Mouse (Mus musculus): ENCODE data around the gene Ptpdc1. TPM values are rescaled to one million over a fixed set of nuclear protein-coding genes. Genes with fewer than 3 reads are reported as not detected.

The Ptpdc1 gene
- total and polyA plus RNA-seq, 3 experiments, result not detected

DNA sequence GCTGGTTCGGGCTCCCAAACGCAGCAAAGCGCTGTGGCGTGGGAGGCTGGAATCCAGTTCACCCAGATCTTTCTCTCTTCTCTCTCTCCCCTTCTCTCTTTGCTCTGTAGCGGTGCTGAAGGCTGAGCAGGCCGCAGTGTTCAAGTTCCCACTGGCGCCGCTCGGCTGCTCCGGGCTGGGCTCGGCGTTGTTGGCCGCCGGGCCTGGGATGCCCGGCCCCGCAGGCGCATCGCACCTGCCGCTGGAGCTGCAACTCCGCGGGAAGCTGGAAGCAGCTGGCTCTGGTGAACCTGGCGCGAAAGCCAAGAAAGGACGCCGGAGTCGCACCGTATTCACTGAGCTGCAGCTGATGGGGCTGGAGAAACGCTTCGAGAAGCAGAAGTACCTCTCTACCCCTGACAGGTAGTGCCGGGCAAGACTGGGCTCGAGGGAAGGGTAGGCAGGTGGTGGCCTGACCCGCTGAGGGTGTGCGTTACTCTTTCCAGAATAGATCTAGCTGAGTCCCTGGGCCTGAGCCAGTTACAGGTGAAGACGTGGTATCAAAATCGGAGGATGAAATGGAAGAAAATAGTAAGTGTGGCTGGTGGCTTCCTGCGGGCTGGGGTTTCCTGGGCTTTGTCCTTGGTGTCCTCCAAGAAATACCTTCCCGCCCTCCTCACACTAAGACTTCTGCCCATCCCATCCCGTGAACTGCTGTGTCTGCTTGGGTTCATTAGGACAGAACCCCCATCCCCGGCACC is 39.6 kb upstream of the Ptpdc1 start:
- Histone ChIP-seq H3K4me3 (replicated peaks in 1 of 3; ENCODE audit: low read depth in 2 of 3, low read length in 2 of 3, poor library complexity in 1 of 3) (no peak overlapping the region), H3K79me2 (replicated peaks; ENCODE audit: control insufficient read depth, extremely low read depth, insufficient read depth, poor library complexity, severe bottlenecking) (no peaks in the 10 kb centered on the region), H3K27me3 (replicated peaks) (peaks cover 14% of the 10 kb centered on the region), H3K9me3 (replicated peaks; ENCODE audit: low read length) (peaks cover 34% of the 10 kb centered on the region), H3K4me2 (ENCODE audit: insufficient read depth, low read depth, poor library complexity, severe bottlenecking) (no peak overlapping the region), H3K27ac (ENCODE audit: insufficient read depth, low read depth) (no peak overlapping the region), H3K9ac (ENCODE audit: insufficient read depth, low read depth) (no peak overlapping the region), H3K4me1 (ENCODE audit: control insufficient read depth in 1 of 2, insufficient read depth in 2 of 2) (no peaks in the 10 kb centered on the region), H3K36me3 (replicated peaks in 1 of 2; ENCODE audit: control insufficient read depth in 1 of 2, insufficient read depth in 1 of 2, low read length in 1 of 2) (no peaks in the 10 kb centered on the region)
- DNase-seq (ENCODE audit: extremely low read depth), result no peak
- dilution Hi-C loops (cut with MboI; ENCODE audit: extremely low pct_ligation_motif_present, extremely low pct_unique_long_range_greater_than_20kb, low sequenced_read_pairs), result no loop called here
- TF ChIP-seq MEF2A (IDR thresholded peaks at IDR 0.05; ENCODE audit: borderline replicate concordance, low read depth, low read length), result no peak
- no peak for TF ChIP-seq NELFE (IDR thresholded peaks at IDR 0.05; ENCODE audit: low read depth, low read length)
- no peak for TF ChIP-seq ZNF384 (IDR thresholded peaks at IDR 0.05; ENCODE audit: low read depth, low read length)
- TF ChIP-seq UBTF (IDR thresholded peaks at IDR 0.05; ENCODE audit: low read depth, low read length), result no peak
- no peak for TF ChIP-seq PAX5 (IDR thresholded peaks at IDR 0.05; ENCODE audit: low read length)
- no peak for TF ChIP-seq EP300 (IDR thresholded peaks at IDR 0.05; ENCODE audit: low read length)
- no peak for TF ChIP-seq MYC (IDR thresholded peaks at IDR 0.05; ENCODE audit: low read depth, low read length)
- TF ChIP-seq IRF4 (IDR thresholded peaks at IDR 0.05; ENCODE audit: low read depth, low read length), result no peak
- in situ Hi-C loops (cut with MboI; ENCODE audit: low pct_ligation_motif_present, low pct_unique_long_range_greater_than_20kb, low sequenced_read_pairs), result loop anchor here (25.0 kb wide), 1 partner anchor 522 kb away; the partner anchor contains the start of gene Ninj1

DNA sequence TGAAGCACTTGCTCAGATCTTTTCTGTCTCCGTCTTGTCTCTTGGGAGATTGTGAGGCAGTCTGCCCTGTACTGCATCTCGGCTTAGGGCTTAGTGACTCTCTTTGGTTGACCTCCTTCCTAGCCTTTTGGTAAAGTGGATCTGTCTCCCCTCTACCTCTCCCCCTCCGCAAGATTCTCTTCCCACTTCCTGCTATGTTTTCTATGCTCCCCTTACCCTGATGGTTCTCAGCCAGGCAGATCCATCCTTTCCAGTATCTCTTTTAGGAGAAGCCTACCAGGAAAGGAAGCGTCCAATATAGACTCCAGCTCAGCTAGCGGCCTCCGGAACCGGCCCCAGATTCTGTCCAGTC is 38.5 kb upstream of the Ptpdc1 start:
- Histone ChIP-seq H3K36me3 (replicated peaks in 1 of 2; ENCODE audit: control insufficient read depth in 1 of 2, insufficient read depth in 1 of 2, low read length in 1 of 2) (no peaks in the 10 kb centered on the region), H3K4me2 (ENCODE audit: insufficient read depth, low read depth, poor library complexity, severe bottlenecking) (no peak overlapping the region)

More for the DNA sequence above, 38.5 kb upstream of the Ptpdc1 start:
- no peak overlapping the region for H3K27ac ChIP-seq (ENCODE audit: insufficient read depth, low read depth)
- TF ChIP-seq NRF1 (IDR thresholded peaks at IDR 0.05; ENCODE audit: low read depth, low read length) (no peak), RCOR1 (conservative IDR thresholded peaks at IDR 0.05; ENCODE audit: low read depth, low read length) (no peak), MAFK (IDR thresholded peaks at IDR 0.05; ENCODE audit: insufficient replicate concordance, low read length) (no peak), POLR2A (IDR thresholded peaks at IDR 0.05; ENCODE audit: low read depth, low read length) (no peak), MXI1 (IDR thresholded peaks at IDR 0.05; ENCODE audit: low read depth, low read length) (no peak), CHD2 (IDR thresholded peaks at IDR 0.05; ENCODE audit: low read length) (no peak), USF1 (IDR thresholded peaks at IDR 0.05; ENCODE audit: low read depth, low read length) (no peak), MYC (IDR thresholded peaks at IDR 0.05; ENCODE audit: low read depth, low read length) (no peak), SMC3 (IDR thresholded peaks at IDR 0.05; ENCODE audit: low read depth, low read length) (no peak), PAX5 (IDR thresholded peaks at IDR 0.05; ENCODE audit: low read length) (no peak), ZMIZ1 (IDR thresholded peaks at IDR 0.05; ENCODE audit: low read depth, low read length) (no peak), HCFC1 (IDR thresholded peaks at IDR 0.05; ENCODE audit: low read depth, low read length) (no peak), ZC3H11A (IDR thresholded peaks at IDR 0.05; ENCODE audit: low read depth, low read length) (no peak), KAT2A (IDR thresholded peaks at IDR 0.05; ENCODE audit: insufficient replicate concordance, low read length) (no peak), EP300 (IDR thresholded peaks at IDR 0.05; ENCODE audit: low read length) (no peak), IRF4 (IDR thresholded peaks at IDR 0.05; ENCODE audit: low read depth, low read length) (no peak)
- H3K9me3 ChIP-seq (replicated peaks; ENCODE audit: low read length), result peaks cover 34% of the 10 kb centered on the region
- dilution Hi-C loops (cut with MboI; ENCODE audit: extremely low pct_ligation_motif_present, extremely low pct_unique_long_range_greater_than_20kb, low sequenced_read_pairs), result no loop called here
- H3K79me2 ChIP-seq (replicated peaks; ENCODE audit: control insufficient read depth, extremely low read depth, insufficient read depth, poor library complexity, severe bottlenecking), result no peaks in the 10 kb centered on the region
- peaks cover 24% of the 10 kb centered on the region for H3K27me3 ChIP-seq (replicated peaks)
- no peak for DNase-seq (ENCODE audit: extremely low read depth)
- H3K4me1 ChIP-seq (ENCODE audit: control insufficient read depth in 1 of 2, insufficient read depth in 2 of 2), result no peaks in the 10 kb centered on the region
- H3K9ac ChIP-seq (ENCODE audit: insufficient read depth, low read depth), result no peak overlapping the region
- H3K4me3 ChIP-seq (replicated peaks in 1 of 3; ENCODE audit: low read depth in 2 of 3, low read length in 2 of 3, poor library complexity in 1 of 3), result no peak overlapping the region
- in situ Hi-C loops (cut with MboI; ENCODE audit: low pct_ligation_motif_present, low pct_unique_long_range_greater_than_20kb, low sequenced_read_pairs), result loop anchor here (25.0 kb wide), 1 partner anchor 523 kb away; the partner anchor contains the start of gene Ninj1
